Mouse (Mus musculus) hindbrain, embryonic 12.5 days (tissue): ENCODE data around the gene Ugt1a9. TPM values are rescaled to one million over a fixed set of nuclear protein-coding genes. Genes with fewer than 3 reads are reported as not detected.
A peak's percentile ranks its signal among the peaks of the same experiment; 100 is the strongest.

ENCODE experiments used
- ATAC-seq: fragments of 200-750 bp; cut with Nextera tagmentation; 2 replicates; pipeline ENCODE4 v1.8.0; 2017; ENCODE audit warnings: moderate TSS enrichment; ENCODE audit not compliant: low FRiP score
- H3K27ac ChIP-seq: fragments of 300-500 bp; sonication (generic); 2 replicates; pipeline ENCODE4 v1.5.1; 2016; ENCODE audit warnings: mild to moderate bottlenecking
- H3K27me3 ChIP-seq: fragments of 300-500 bp; sonication (generic); 2 replicates; pipeline ENCODE4 v1.6.1; 2016; ENCODE audit warnings: mild to moderate bottlenecking
- H3K36me3 ChIP-seq: fragments of 300-500 bp; sonication (generic); 2 replicates; pipeline ENCODE4 v1.6.1; 2016; ENCODE audit warnings: mild to moderate bottlenecking
- H3K4me1 ChIP-seq: fragments of 300-500 bp; sonication (generic); 2 replicates; pipeline ENCODE4 v1.6.1; 2016
- H3K4me2 ChIP-seq: fragments of 300-500 bp; sonication (generic); replicated peaks from 2 replicates; pipeline ENCODE4 v1.6.1; 2016; ENCODE audit warnings: mild to moderate bottlenecking
- H3K4me3 ChIP-seq: fragments of 300-500 bp; sonication (generic); 2 replicates; pipeline ENCODE4 v1.5.1; 2016; ENCODE audit warnings: mild to moderate bottlenecking
- H3K9ac ChIP-seq: fragments of 300-500 bp; sonication (generic); 2 replicates; pipeline ENCODE4 v1.6.1; 2016; ENCODE audit warnings: mild to moderate bottlenecking, moderate library complexity
- H3K9me3 ChIP-seq: fragments of 300-500 bp; sonication (generic); replicated peaks from 2 replicates; pipeline ENCODE4 v1.6.1; 2016; ENCODE audit warnings: mild to moderate bottlenecking
- WGBS: fragments of 180-500 bp; shearing (Covaris S2); methylation state at CpG from one replicate; pipeline ENCODE4 v1.1.7; 2016; 5-methylcytosine and 5-hydroxymethylcytosine counted together
- polyA plus RNA-seq: library from polyadenylated mRNA; unstranded; fragments of >200 nt; fragmentation: Nextera tagmentation; extraction: Ambion mirVana; gene quantifications from 2 replicates; pipeline ENCODE4 v1.2.1, GENCODE M21; 2016

Ugt1a9 gene
- polyA plus RNA-seq, 1 experiment from 2014 or later = not detected

DNA sequence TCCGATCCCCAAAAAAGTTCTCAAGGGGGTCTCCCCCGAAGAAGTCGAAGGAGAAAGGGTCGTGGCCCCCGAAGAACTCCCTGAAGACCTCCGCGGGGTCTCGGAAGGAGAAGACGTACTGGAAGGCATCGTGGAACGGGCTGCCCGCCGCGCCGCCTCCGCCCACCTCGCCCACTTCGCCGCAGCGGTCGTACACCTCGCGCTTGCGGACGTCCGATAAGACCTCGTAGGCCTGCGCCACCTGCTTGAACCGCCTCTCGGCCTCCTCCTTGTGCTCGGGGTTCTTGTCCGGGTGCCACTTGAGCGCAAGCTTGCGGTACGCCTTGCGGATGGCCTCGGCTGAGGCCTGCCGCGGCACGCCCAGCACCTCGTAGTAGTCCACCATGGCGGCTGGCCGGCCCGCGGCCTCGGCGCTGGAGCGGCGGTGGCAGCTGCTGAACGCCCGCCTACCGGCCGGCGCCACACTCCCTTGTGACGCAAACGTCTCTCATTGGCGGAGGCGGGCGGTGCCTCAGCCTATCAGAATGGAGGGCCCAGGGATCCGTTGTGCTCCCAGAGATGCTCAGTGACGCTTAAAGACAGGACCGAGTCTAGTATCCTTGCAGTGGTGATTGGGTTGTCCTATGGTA, 134.8 kb downstream of the Ugt1a9 start, which contains the start of gene Dnajb3:
Gene Dnajb3 (minus strand): TSS at position 489 of the 629 bp plus-strand sequence.
- H3K36me3 ChIP-seq = no peaks in the 10 kb centered on the region
- 5% methylated on average over 55 of the region's 62 CpGs for WGBS
- H3K4me3 ChIP-seq = peak within 1 kb of the TSS; percentile 46
- H3K9ac ChIP-seq = peak within 1 kb of the TSS; percentile 67
- no peaks in the 10 kb centered on the region for H3K27me3 ChIP-seq
- ATAC-seq = peak; percentile 100
- H3K4me1 ChIP-seq = peaks cover 6% of the 10 kb centered on the region
- peak within 1 kb of the TSS; percentile 48; the same call in 1 of the 2 replicates for H3K27ac ChIP-seq
- H3K9me3 ChIP-seq = no peaks in the 10 kb centered on the region; the same call in 1 of the 2 replicates
- H3K4me2 ChIP-seq = peak within 1 kb of the TSS; percentile 75

- no peaks in the 10 kb centered on the region for H3K36me3 ChIP-seq
Observed at GRCm38 (mm10) chr1:88206843-88207479, 136.4 kb downstream of the Ugt1a9 start.

DNA sequence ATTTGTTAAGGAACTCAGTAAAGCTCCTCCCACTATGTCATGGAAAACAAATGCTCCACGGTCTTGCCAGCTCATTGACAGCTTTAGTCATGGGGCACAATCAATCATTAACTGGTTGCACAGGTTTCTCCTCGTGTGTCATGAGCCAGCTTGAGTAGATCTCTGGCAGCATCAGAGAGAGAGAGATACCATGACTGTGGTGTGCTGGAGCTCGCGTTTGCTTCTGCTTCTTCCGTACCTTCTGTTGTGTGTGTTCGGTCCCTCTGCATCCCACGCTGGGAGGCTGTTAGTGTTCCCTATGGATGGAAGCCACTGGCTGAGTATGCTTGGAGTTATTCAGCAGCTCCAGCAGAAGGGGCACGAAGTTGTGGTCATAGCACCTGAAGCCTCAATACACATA, 141.2 kb downstream of the Ugt1a9 start, which contains the start of gene Ugt1a1:
Gene Ugt1a1 (plus strand): TSS at position 148 of the 400 bp plus-strand sequence.
- no peak within 1 kb of the TSS for H3K27ac ChIP-seq
- H3K9me3 ChIP-seq = peaks cover 52% of the 10 kb centered on the region
- 70% methylated on average over 8 of the region's 8 CpGs for WGBS
- H3K9ac ChIP-seq = no peak within 1 kb of the TSS
- peak; percentile 14; the same call in 1 of the 2 replicates for ATAC-seq
- no peaks in the 10 kb centered on the region for H3K27me3 ChIP-seq
- H3K36me3 ChIP-seq = no peaks in the 10 kb centered on the region
- H3K4me2 ChIP-seq = no peak within 1 kb of the TSS
- H3K4me3 ChIP-seq = no peak within 1 kb of the TSS
- no peaks in the 10 kb centered on the region for H3K4me1 ChIP-seq

More at GRCm38 (mm10) chr1:88206843-88207479, 136.4 kb downstream of the Ugt1a9 start:
- Histone ChIP-seq H3K9me3 (peaks cover 7% of the 10 kb centered on the region), H3K27ac (no peak overlapping the region), H3K27me3 (no peaks in the 10 kb centered on the region), H3K4me3 (no peak overlapping the region), H3K4me1 (peaks cover 6% of the 10 kb centered on the region), H3K9ac (no peak overlapping the region), H3K4me2 (no peak overlapping the region)
- ATAC-seq = no peak
- 88% methylated on average over 2 of the region's 2 CpGs for WGBS

DNA sequence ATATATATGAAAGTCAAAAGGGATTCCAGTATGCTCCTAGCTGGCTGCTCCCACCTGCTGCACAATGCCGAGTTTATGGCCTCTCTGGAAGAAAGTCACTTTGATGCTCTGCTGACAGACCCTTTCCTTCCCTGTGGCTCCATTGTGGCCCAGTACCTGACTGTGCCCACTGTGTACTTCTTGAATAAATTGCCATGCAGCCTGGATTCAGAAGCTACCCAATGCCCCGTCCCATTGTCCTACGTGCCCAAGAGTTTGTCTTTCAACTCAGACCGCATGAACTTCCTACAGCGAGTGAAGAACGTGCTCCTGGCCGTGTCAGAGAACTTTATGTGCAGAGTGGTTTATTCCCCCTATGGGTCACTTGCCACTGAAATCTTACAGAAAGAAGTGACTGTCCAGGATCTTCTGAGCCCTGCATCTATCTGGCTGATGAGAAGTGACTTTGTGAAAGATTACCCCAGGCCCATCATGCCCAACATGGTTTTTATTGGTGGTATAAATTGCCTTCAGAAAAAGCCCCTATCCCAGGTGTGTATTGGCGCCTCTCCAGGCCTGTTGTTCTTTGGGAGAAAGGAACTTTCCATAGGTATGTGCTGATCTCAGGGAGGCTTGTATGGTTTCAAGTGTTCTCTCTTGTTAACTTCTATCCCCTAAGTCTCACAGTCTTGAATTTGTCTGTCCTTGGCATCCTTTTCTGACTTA, 141.9 kb downstream of the Ugt1a9 start:
- no peak overlapping the region for H3K9ac ChIP-seq
- WGBS = 62% methylated on average over 8 of the region's 8 CpGs
- no peaks in the 10 kb centered on the region for H3K36me3 ChIP-seq
- no peak overlapping the region for H3K4me3 ChIP-seq
- ATAC-seq = peak; percentile 24; the same call in 1 of the 2 replicates
- H3K4me2 ChIP-seq = no peak overlapping the region
- no peak overlapping the region for H3K27ac ChIP-seq
- H3K27me3 ChIP-seq = no peaks in the 10 kb centered on the region
- no peaks in the 10 kb centered on the region for H3K4me1 ChIP-seq
- H3K9me3 ChIP-seq = peaks cover 59% of the 10 kb centered on the region

GRCm38 (mm10) chr1:88213061-88213460, 142.5 kb downstream of the Ugt1a9 start:
- Histone ChIP-seq H3K27me3 (no peaks in the 10 kb centered on the region), H3K9ac (no peak overlapping the region), H3K4me1 (no peaks in the 10 kb centered on the region), H3K9me3 (peaks cover 61% of the 10 kb centered on the region), H3K4me2 (no peak overlapping the region), H3K36me3 (no peaks in the 10 kb centered on the region), H3K27ac (no peak overlapping the region), H3K4me3 (no peak overlapping the region)
- 0 out of 2 replicates have a peak, but pooled peaks have one; percentile 3 for ATAC-seq
- 78% methylated on average over 1 of the region's 1 CpGs for WGBS

DNA sequence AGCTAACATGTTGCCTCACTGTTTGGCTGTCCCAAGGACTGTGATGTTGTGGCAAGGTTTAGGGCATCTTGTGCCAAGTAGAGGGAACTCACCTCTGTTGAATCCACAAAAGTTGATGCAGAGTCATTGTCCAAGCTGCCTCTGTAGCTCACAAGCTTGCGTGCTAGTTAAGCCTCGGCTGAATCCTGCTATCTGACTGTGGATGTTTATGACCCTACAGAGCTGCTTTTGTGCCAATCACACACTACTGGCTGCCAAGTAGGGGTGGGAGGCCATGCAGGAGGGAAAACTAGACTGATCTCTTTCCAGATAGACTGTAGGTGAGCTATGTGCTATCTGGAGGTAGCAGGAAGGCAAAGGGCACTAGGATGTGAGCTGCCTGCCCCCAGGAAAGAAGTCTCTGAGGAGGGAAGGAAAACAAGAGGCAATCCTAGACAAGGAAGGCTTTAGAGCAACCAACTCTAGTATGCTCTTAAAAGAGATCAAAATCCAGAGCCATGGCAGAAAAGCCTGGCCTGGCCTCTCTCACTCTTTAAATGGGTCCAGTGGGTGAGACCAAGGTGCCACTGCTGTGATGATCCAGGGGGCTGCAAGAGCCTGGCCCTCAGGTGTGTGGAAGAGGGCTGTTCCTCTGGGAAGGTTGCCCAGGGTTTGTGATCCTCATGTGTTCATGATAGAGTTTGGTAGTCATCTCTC, 143.3 kb downstream of the Ugt1a9 start:
- Histone ChIP-seq H3K27me3 (no peaks in the 10 kb centered on the region), H3K9ac (no peak overlapping the region), H3K27ac (no peak overlapping the region), H3K36me3 (no peaks in the 10 kb centered on the region), H3K4me2 (no peak overlapping the region), H3K9me3 (peaks cover 61% of the 10 kb centered on the region), H3K4me1 (no peaks in the 10 kb centered on the region), H3K4me3 (no peak overlapping the region)
- WGBS = 86% methylated on average over 2 of the region's 2 CpGs
- ATAC-seq = no peak

DNA sequence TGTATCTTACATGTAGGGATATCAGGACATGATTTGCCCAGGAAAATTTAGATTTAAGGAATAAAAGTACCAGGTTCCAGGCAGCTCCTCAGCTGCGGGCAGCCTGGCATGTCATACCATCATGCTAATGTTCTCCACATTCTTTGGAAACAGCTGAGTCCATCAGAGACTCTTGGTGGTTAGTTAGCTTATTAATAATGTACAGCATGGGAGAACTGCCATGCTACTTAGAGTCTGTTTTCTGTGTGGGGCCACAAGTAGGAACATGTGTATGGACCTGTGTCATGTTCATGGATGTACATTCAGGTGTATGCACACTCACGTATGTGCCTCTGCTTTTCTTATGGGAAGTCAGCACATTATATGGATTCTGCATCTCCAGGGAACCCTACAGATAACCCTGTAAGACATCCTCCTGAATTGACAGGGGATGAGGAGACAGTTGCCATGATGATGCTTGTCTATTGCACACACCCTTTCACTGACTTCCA, 143.9 kb downstream of the Ugt1a9 start:
- no peak overlapping the region for H3K4me2 ChIP-seq
- no peaks in the 10 kb centered on the region for H3K4me1 ChIP-seq
- no peak overlapping the region for H3K4me3 ChIP-seq
- H3K36me3 ChIP-seq = no peaks in the 10 kb centered on the region
- no peak for ATAC-seq
- no peaks in the 10 kb centered on the region for H3K27me3 ChIP-seq
- H3K9me3 ChIP-seq = peaks cover 61% of the 10 kb centered on the region
- no peak overlapping the region for H3K9ac ChIP-seq
- WGBS = 81% methylated on average over 2 of the region's 2 CpGs
- H3K27ac ChIP-seq = no peak overlapping the region

DNA sequence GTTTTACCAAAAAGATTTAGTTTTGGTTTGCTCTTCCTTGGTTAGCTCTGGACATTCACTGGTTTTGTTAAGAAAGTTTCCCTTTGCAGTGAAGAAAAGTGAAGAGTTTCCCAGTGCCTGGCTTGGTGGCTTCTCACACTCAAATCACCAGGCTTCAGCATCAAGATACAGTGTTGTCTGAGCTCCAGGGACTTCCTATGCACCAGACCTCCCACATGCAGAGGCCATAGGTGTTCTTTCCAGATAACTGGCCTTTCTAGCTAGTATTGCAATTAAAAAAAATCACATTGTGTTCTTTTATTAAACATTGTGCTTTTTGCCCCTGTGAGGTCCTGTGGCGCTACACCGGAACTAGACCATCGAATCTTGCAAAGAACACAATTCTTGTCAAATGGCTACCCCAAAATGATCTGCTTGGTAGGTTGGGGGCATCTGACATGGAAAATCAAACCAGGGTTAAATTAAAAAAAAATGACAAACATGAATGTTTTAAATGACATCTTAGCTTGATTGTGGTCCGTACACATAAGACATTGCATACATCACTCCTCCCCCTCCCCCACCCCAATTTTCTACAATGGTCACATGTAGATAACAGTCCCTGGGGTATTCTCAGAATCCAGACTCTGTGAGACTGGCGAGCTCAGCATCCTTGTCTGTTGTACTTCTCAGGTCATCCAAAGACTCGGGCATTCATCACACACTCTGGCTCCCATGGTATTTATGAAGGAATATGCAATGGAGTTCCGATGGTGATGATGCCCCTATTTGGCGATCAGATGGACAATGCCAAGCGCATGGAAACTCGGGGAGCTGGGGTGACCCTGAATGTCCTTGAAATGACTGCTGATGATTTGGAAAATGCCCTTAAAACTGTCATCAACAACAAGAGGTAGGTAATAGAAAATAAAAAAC, 145.1 kb downstream of the Ugt1a9 start:
- no peak overlapping the region for H3K4me2 ChIP-seq
- no peaks in the 10 kb centered on the region for H3K27me3 ChIP-seq
- peaks cover 61% of the 10 kb centered on the region for H3K9me3 ChIP-seq
- 72% methylated on average over 10 of the region's 10 CpGs for WGBS
- no peak overlapping the region for H3K9ac ChIP-seq
- no peaks in the 10 kb centered on the region for H3K36me3 ChIP-seq
- H3K27ac ChIP-seq = no peak overlapping the region
- H3K4me3 ChIP-seq = no peak overlapping the region
- no peaks in the 10 kb centered on the region for H3K4me1 ChIP-seq
- no peak for ATAC-seq

DNA sequence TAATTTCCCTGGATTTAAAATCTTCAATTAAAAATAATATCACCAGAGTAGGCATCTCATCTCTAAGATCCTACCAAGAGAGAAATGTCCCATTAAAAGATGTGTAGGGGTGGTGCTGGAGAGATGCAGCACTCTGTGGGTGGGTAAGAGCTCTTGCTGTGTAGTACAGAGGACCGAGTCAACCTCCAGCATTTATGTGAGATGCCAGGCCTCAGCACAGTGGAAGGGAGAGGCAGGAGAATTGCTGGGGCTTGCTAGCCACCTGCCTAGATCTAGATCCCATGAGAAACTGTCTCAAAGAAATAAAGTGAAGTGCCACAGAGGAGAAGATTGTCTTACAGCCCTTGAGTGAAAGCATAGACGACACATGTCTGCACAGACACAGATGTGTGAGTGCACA, 146.0 kb downstream of the Ugt1a9 start:
- no peaks in the 10 kb centered on the region for H3K27me3 ChIP-seq
- no peaks in the 10 kb centered on the region for H3K4me1 ChIP-seq
- no peak for ATAC-seq
- no peak overlapping the region for H3K27ac ChIP-seq
- peaks cover 58% of the 10 kb centered on the region for H3K9me3 ChIP-seq
- H3K9ac ChIP-seq = no peak overlapping the region
- WGBS = 62% methylated on average over 2 of the region's 2 CpGs
- H3K36me3 ChIP-seq = no peaks in the 10 kb centered on the region
- H3K4me3 ChIP-seq = no peak overlapping the region
- H3K4me2 ChIP-seq = no peak overlapping the region

GRCm38 (mm10) chr1:88217144-88217543, 146.5 kb downstream of the Ugt1a9 start:
- WGBS = 65% methylated on average over 2 of the region's 2 CpGs
- Histone ChIP-seq H3K4me2 (no peak overlapping the region), H3K9ac (no peak overlapping the region), H3K9me3 (peaks cover 54% of the 10 kb centered on the region), H3K36me3 (no peaks in the 10 kb centered on the region), H3K27ac (no peak overlapping the region), H3K4me1 (no peaks in the 10 kb centered on the region), H3K4me3 (no peak overlapping the region), H3K27me3 (no peaks in the 10 kb centered on the region)
- ATAC-seq = no peak

GRCm38 (mm10) chr1:88217576-88217975, 147.0 kb downstream of the Ugt1a9 start:
- H3K4me2 ChIP-seq = no peak overlapping the region
- H3K4me3 ChIP-seq = no peak overlapping the region
- H3K4me1 ChIP-seq = no peaks in the 10 kb centered on the region
- peaks cover 52% of the 10 kb centered on the region for H3K9me3 ChIP-seq
- H3K9ac ChIP-seq = no peak overlapping the region
- 41% methylated on average over 3 of the region's 3 CpGs for WGBS
- ATAC-seq = no peak
- H3K27me3 ChIP-seq = no peaks in the 10 kb centered on the region
- H3K27ac ChIP-seq = no peak overlapping the region
- no peaks in the 10 kb centered on the region for H3K36me3 ChIP-seq
